Mouse (Mus musculus): ENCODE data around the gene Serpina1f.

DNA sequence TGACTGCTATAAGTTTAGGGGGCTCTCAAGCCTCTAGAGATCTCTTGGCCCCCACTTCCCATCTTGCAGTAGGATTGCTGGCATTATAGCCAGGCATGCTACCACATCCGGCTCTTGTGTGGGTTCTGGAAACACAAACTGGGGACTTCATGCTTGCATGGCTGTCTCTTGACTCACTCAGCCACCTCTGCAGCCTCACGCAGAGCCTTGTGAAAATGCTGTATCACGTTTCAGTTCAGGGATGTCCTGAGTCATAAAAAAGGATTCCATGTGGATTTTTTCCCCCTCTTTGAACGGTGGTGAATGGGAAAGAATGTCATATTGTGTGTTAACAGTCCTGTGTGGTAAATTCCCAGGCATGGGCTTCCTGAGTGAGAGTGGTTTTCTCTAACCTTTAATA lies 11.6 kb downstream of the Serpina1f start:
- TF ChIP-seq CTCF (IDR thresholded peaks at IDR 0.05; ENCODE audit: borderline replicate concordance, extremely low read depth, insufficient read depth, insufficient read length) (no peak), POLR2A (IDR thresholded peaks at IDR 0.05; ENCODE audit: borderline replicate concordance, extremely low read depth, insufficient read depth, insufficient read length, poor library complexity, severe bottlenecking) (no peak)

All from brain, embryonic 14.5 days (tissue).